Mouse (Mus musculus) limb, embryonic 11.5 days (tissue): ENCODE measurements around the gene Kcnk4. TPM values are rescaled to one million over a fixed set of nuclear protein-coding genes. Genes with fewer than 3 reads are reported as not detected.
"Not testable (repeated sequence)": the region's sequence is repeated elsewhere in the genome, so short reads cannot be mapped to it uniquely, and the experiment has no call there.

Experiments used
- ATAC-seq: fragments of 200-750 bp; cut with Nextera tagmentation; 2 replicates; pipeline ENCODE4 v1.8.0; 2017; ENCODE audit warnings: low read depth; ENCODE audit not compliant: insufficient number of reproducible peaks, low FRiP score, low TSS enrichment
- DNase-seq: peaks from one replicate; pipeline ENCODE4 v3.0.0-alpha.2; 2015; ENCODE audit warnings: low spot score
- H3K27ac ChIP-seq: fragments of 300-500 bp; sonication (generic); replicated peaks from 2 replicates; pipeline ENCODE4 v1.5.1; 2014; ENCODE audit warnings: low read depth, mild to moderate bottlenecking, low read length
- H3K27me3 ChIP-seq: fragments of 300-500 bp; sonication (generic); 2 replicates; pipeline ENCODE4 v1.6.1; 2014; ENCODE audit warnings: mild to moderate bottlenecking, low read length, mixed read lengths; ENCODE audit not compliant: control insufficient read depth, insufficient read depth
- H3K36me3 ChIP-seq: fragments of 300-500 bp; sonication (generic); 2 replicates; pipeline ENCODE4 v1.6.1; 2014; ENCODE audit warnings: mild to moderate bottlenecking, low read length, moderate library complexity, mixed read lengths; ENCODE audit not compliant: control insufficient read depth, insufficient read depth
- H3K4me1 ChIP-seq: fragments of 300-500 bp; sonication (generic); 2 replicates; pipeline ENCODE4 v1.6.1; 2014; ENCODE audit warnings: low read length, mixed read lengths; ENCODE audit not compliant: control insufficient read depth, insufficient read depth
- H3K4me2 ChIP-seq: fragments of 300-500 bp; sonication (generic); 2 replicates; pipeline ENCODE4 v1.6.1; 2014; ENCODE audit warnings: low read depth, mild to moderate bottlenecking, moderate library complexity; ENCODE audit not compliant: severe bottlenecking
- H3K4me3 ChIP-seq: fragments of 300-500 bp; sonication (generic); 2 replicates; pipeline ENCODE4 v1.5.1; 2014; ENCODE audit warnings: low read depth, low read length
- H3K9ac ChIP-seq: fragments of 300-500 bp; sonication (generic); 2 replicates; pipeline ENCODE4 v1.6.1; 2014; ENCODE audit warnings: mild to moderate bottlenecking, low read length
- H3K9me3 ChIP-seq: fragments of 300-500 bp; sonication (generic); 2 replicates; pipeline ENCODE4 v1.6.1; 2016; ENCODE audit warnings: low read length; ENCODE audit not compliant: control insufficient read depth
- WGBS: fragments of 180-500 bp; shearing (Covaris S2); extraction: QIAGEN DNeasy Blood & Tissue Kit; methylation state at CpG from one replicate; pipeline ENCODE4 v1.1.7; 2014; 5-methylcytosine and 5-hydroxymethylcytosine counted together
- polyA plus RNA-seq: library from polyadenylated mRNA; unstranded; fragments of >200 nt; fragmentation: Nextera tagmentation; extraction: Ambion mirVana; gene quantifications from 2 replicates; pipeline ENCODE4 v1.2.1, GENCODE M21; 2014

The Kcnk4 gene
- polyA plus RNA-seq, 1 experiment from 2014 or later, result 0.31 TPM

DNA sequence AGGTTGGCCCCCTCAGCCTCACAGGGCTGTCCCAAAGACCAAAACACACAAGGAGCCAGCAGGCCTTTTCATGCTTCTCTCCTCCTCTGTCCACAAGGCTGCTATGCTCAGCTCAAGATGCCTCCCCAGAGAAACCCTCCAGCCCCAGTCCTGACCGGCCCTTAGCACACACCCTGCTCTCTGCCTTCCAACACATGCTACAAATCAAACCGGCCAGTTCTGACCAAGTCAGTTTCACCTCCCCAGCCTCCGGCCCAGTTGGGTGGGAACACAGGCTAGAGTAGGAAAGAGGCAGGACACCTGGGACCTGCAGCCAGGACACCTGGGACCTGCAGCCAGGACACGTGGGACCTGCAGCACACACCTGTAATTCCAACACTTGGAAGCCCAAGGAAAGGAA, 17.8 kb downstream of the Kcnk4 start:
- Histone ChIP-seq H3K9me3 (no peaks in the 10 kb centered on the region), H3K27me3 (no peaks in the 10 kb centered on the region), H3K4me1 (peaks cover 5% of the 10 kb centered on the region), H3K36me3 (peaks cover 10% of the 10 kb centered on the region), H3K9ac (no peak overlapping the region), H3K27ac (no peak overlapping the region), H3K4me3 (no peak overlapping the region), H3K4me2 (no peak overlapping the region)
- DNase-seq, result no peak
- ATAC-seq, result no peak
- 72% methylated on average over 4 of the region's 4 CpGs for WGBS

DNA sequence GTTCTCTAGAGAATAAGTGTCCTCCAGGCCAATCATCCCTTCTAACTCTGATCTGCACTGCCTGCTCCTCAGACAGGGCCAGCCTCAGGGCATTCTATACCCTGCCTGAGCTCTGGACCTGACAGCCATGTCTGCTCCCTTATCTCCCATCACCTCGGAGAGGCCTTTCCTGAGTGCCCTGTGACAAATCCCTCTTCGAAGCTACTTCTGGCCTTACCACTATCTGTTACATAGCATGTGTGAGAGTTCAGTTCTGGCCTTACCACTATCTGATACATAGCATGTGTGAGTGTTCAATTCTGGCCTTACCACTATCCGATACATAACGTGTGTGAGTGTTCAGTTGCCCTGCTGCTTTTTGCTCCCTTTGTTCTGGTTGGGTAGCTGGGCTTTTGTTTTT, 19.0 kb downstream of the Kcnk4 start:
- ATAC-seq (no peak), DNase-seq (no peak)
- 83% methylated on average over 4 of the region's 4 CpGs for WGBS
- no peak overlapping the region for H3K9ac ChIP-seq
- no peak overlapping the region for H3K4me3 ChIP-seq
- no peaks in the 10 kb centered on the region for H3K9me3 ChIP-seq
- H3K27me3 ChIP-seq, result no peaks in the 10 kb centered on the region
- peaks cover 6% of the 10 kb centered on the region; the same call in 1 of the 2 replicates for H3K4me1 ChIP-seq
- H3K4me2 ChIP-seq, result no peak overlapping the region
- H3K27ac ChIP-seq, result no peak overlapping the region
- peaks cover 12% of the 10 kb centered on the region for H3K36me3 ChIP-seq

DNA sequence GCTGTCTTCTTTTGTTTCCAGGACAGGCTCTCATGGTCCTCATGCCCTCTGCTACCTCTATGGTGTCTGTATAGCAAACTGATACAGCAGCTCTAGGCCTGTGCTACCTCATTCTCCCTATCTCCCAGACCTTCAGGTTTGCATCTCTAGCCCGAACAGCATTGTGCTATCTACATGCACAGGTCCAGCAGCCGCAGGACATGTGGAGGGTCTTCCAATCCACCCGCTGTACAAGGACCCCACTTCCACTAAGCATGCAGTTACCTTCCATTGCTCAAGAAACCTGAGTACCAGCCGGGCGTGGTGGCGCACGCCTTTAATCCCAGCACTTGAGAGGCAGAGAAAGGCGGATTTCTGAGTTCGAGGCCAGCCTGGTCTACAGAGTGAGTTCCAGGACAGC, 19.8 kb downstream of the Kcnk4 start:
- no peak overlapping the region for H3K4me2 ChIP-seq
- 95% methylated on average over 9 of the region's 9 CpGs for WGBS
- ATAC-seq (no peak), DNase-seq (no peak)
- H3K4me3 ChIP-seq, result no peak overlapping the region
- H3K27ac ChIP-seq, result no peak overlapping the region
- no peak overlapping the region for H3K9ac ChIP-seq
- H3K36me3 ChIP-seq, result peaks cover 12% of the 10 kb centered on the region
- H3K27me3 ChIP-seq, result no peaks in the 10 kb centered on the region
- no peaks in the 10 kb centered on the region for H3K9me3 ChIP-seq
- H3K4me1 ChIP-seq, result peaks cover 6% of the 10 kb centered on the region; the same call in 1 of the 2 replicates

DNA sequence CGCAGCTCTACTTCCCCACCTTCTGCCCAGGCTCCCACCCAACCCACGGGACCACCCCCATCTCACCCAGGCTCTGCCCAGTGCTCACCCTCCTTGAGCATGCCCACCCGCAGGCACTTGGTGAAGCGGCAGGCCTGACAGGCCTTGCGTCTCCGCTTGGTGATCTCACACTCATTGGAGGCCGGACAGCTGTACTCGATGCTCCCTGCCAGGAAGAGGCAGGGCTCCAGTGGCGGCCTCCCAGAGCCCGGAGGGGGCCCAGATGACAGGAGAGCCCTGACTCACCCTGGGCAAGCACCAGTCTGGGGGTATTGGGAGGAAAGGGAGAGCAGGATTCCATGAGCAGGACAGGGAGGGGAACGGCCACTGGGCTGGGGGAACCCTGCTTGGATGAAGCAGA, 20.3 kb downstream of the Kcnk4 start:
- no peaks in the 10 kb centered on the region for H3K9me3 ChIP-seq
- H3K4me3 ChIP-seq, result no peak overlapping the region
- DNase-seq (no peak), ATAC-seq (no peak)
- peaks cover 6% of the 10 kb centered on the region; the same call in 1 of the 2 replicates for H3K4me1 ChIP-seq
- no peak overlapping the region for H3K4me2 ChIP-seq
- no peaks in the 10 kb centered on the region for H3K27me3 ChIP-seq
- no peak overlapping the region for H3K27ac ChIP-seq
- H3K9ac ChIP-seq, result no peak overlapping the region
- peaks cover 12% of the 10 kb centered on the region for H3K36me3 ChIP-seq
- WGBS, result 88% methylated on average over 11 of the region's 11 CpGs

DNA sequence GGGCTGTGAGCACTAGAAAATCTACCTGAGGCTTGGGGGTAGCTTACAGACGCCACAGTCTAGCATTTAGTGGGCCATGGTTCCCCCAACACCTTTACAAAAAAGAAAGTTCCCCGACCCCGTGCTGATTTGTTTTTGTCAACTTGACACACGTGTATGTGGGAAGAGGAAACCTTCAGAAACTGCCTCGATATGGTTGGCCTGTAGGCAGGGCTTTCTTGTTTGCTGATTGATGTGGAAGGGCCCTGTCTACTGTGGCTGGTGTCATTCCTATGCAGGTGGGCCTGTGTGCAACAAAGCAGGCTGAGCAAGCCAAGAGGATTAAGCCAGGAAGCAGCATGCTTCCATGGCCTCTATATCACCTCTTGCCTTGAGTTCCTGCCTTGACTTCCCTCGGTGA, 21.3 kb downstream of the Kcnk4 start:
- no peak overlapping the region for H3K4me3 ChIP-seq

DNA sequence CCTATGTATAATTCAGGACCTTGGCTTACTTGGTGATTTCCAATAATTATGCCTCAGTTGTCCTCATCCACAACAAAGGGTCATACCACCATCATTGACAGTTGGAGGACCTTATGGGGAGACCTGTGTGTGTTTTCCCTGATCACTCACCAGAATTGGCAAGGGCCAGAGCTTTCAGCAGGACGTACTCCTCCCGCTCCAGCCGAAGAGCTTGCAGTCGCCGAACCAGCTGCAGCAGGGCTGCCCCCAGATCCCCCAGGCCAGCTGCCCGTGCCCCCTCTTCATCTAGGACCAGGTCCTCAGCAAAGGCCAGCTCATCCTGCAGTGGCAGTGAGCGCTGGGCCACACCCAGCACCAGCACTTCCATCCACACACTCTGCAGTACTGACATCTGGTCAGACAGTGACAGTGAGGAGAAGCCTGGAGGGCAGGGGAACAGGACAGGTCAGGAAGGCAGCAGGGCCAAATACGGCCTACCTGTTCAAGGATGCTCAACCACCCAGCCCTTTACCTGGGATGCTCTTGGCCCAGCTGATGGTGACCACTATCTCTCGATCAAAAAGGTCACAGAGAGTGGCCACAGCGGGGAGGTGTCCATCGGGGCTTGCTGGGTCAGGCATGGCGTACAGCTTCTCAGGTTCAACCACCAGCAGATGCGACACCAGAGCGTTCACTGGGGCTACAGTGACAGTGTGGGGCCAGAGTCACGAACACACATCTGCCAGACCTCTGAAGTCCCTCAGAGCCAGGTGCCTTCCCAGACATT, 21.9 kb downstream of the Kcnk4 start:
- WGBS, result 88% methylated on average over 15 of the region's 15 CpGs
- H3K9ac ChIP-seq, result no peak overlapping the region
- H3K27me3 ChIP-seq, result no peaks in the 10 kb centered on the region
- ATAC-seq (no peak), DNase-seq (no peak)
- H3K4me3 ChIP-seq, result 0 out of 2 replicates have a peak overlapping the region, but pooled peaks have one; percentile 5
- H3K36me3 ChIP-seq, result peaks cover 12% of the 10 kb centered on the region
- no peak overlapping the region for H3K27ac ChIP-seq
- H3K9me3 ChIP-seq, result no peaks in the 10 kb centered on the region
- no peak overlapping the region for H3K4me2 ChIP-seq
- peaks cover 13% of the 10 kb centered on the region; the same call in 1 of the 2 replicates for H3K4me1 ChIP-seq

More for the DNA sequence above, 21.3 kb downstream of the Kcnk4 start:
- ATAC-seq (no peak), DNase-seq (no peak)
- Histone ChIP-seq H3K9ac (no peak overlapping the region), H3K4me2 (no peak overlapping the region), H3K36me3 (peaks cover 12% of the 10 kb centered on the region), H3K9me3 (no peaks in the 10 kb centered on the region), H3K27me3 (no peaks in the 10 kb centered on the region), H3K27ac (no peak overlapping the region), H3K4me1 (peaks cover 12% of the 10 kb centered on the region; the same call in 1 of the 2 replicates)
- 87% methylated on average over 6 of the region's 6 CpGs for WGBS

DNA sequence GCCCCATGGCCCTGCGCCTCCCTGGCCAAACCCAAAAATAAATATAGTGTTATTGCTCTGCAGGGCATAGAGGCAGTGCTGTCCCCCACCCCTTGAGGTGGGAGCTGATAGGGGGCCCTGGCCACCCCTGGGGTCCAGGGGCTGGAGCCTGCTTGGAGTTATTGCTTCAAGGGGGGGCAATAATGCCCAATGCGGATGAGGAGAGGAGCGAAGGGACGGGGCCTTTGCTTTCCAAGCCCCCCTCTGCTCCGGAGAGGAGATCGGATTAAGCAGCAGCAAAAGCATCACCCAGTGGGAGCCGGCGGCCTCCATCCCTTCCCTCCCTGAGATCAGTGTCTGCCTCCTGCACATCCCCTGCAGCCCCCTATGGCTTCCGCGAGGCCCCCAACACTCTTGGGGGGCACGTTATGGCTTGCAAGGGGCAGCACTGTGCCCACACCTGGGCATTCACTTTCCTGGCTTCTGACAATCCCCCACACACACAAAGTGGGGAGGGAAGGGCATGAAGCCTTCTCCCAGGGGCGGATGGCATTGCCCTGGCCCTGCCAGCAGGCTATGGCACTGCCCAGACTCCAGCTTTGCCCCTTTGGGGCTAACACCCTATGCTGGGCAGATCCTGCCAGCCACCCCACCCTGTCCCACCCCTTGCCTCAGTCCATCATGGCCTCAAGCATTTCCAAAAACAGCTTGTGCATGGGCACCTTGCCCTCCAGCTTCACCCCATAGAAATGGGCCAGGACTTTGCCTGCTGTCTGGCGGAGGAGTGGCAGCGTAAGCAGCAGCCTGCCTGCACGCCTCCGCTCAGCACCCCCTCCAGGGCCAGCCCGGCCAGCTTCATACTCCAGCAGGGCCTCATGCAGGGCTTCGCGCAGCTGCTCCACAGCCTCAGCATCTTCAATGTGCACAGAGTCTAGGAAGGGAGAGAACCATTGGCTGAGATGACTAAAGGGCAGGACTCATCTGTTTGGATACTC, 22.9 kb downstream of the Kcnk4 start:
- H3K27me3 ChIP-seq, result no peaks in the 10 kb centered on the region
- WGBS, result 88% methylated on average over 19 of the region's 19 CpGs
- ATAC-seq (no peak), DNase-seq (no peak)
- no peak overlapping the region for H3K27ac ChIP-seq
- peaks cover 13% of the 10 kb centered on the region; the same call in 1 of the 2 replicates for H3K4me1 ChIP-seq
- H3K4me2 ChIP-seq, result peak overlapping the region; percentile 27
- H3K4me3 ChIP-seq, result peak overlapping the region; percentile 60; the same call in 1 of the 2 replicates
- H3K36me3 ChIP-seq, result peaks cover 15% of the 10 kb centered on the region
- no peak overlapping the region for H3K9ac ChIP-seq
- H3K9me3 ChIP-seq, result no peaks in the 10 kb centered on the region

DNA sequence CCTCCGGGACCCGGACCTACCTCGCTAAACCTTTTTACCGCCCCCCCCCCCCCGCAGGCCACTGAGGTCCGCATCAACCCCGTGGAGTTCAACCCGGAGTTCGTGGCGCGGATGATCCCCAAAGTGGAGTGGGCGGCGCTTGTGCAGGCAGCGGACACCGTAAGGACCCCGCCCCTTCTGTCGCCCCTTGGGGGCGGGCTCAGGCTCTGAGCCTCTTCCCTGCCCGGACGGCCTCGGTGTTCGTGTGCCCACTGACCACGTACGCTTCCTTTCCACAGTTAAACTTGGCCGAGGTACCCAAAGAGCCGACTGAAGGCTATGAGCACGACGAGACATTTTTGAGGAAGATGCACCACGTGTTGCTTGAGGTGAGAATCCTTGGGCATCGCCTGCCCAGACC, 24.0 kb downstream of the Kcnk4 start:
- under 1% methylated on average over 30 of the region's 30 CpGs for WGBS
- peak; percentile 16 for ATAC-seq

More for the DNA sequence above, 24.0 kb downstream of the Kcnk4 start:
- peak; percentile 62 for DNase-seq
- peak overlapping the region; percentile 80 for H3K4me2 ChIP-seq
- H3K9me3 ChIP-seq, H3K27me3 ChIP-seq: not testable (repeated sequence)
- H3K4me1 ChIP-seq, result peaks cover 13% of the 10 kb centered on the region; the same call in 1 of the 2 replicates
- peak overlapping the region; percentile 98 for H3K27ac ChIP-seq
- H3K36me3 ChIP-seq, result peaks cover 15% of the 10 kb centered on the region
- H3K9ac ChIP-seq, result peak overlapping the region; percentile 67
- peak overlapping the region; percentile 60 for H3K4me3 ChIP-seq
